Mouse (Mus musculus): Measurements from ENCODE around the gene Arid1b. TPM values are rescaled to one million over a fixed set of nuclear protein-coding genes. Genes with fewer than 3 reads are reported as not detected.

Gene Arid1b
- polyA plus RNA-seq, 1 experiment, result 99.0 TPM

GRCm38 (mm10) chr17:5176315-5176714 is 182.2 kb downstream of the Arid1b start:
- WGBS, result 96% methylated on average over 2 of the region's 2 CpGs
- H3K27me3 ChIP-seq (ENCODE audit: control insufficient read depth, insufficient read depth, low read length), result no peaks in the 10 kb centered on the region
- H3K36me3 ChIP-seq (ENCODE audit: control insufficient read depth, insufficient read depth, low read length), result no peaks in the 10 kb centered on the region
- no peak for TF ChIP-seq CTCF (IDR thresholded peaks at IDR 0.05; ENCODE audit: borderline replicate concordance, control insufficient read depth, extremely low read depth, insufficient read depth, low read length, poor library complexity)
- TF ChIP-seq POLR2A (IDR thresholded peaks at IDR 0.05; ENCODE audit: control insufficient read depth, extremely low read depth, insufficient read depth, low read length, poor library complexity), result no peak
- H3K4me1 ChIP-seq (replicated peaks; ENCODE audit: control insufficient read depth, insufficient read depth, low read length), result peaks cover 33% of the 10 kb centered on the region
- DNase-seq, result no peak
- no peak overlapping the region for H3K4me3 ChIP-seq (ENCODE audit: control insufficient read depth, insufficient read depth, low read length)
- H3K27ac ChIP-seq (ENCODE audit: control insufficient read depth, insufficient read depth, low read length), result no peak overlapping the region

GRCm38 (mm10) chr17:5178534-5178933 is 184.4 kb downstream of the Arid1b start:
- no peak for DNase-seq
- WGBS, result 98% methylated on average over 10 of the region's 10 CpGs
- no peaks in the 10 kb centered on the region for H3K36me3 ChIP-seq (ENCODE audit: control insufficient read depth, insufficient read depth, low read length)
- TF ChIP-seq CTCF (IDR thresholded peaks at IDR 0.05; ENCODE audit: borderline replicate concordance, control insufficient read depth, extremely low read depth, insufficient read depth, low read length, poor library complexity) (no peak), POLR2A (IDR thresholded peaks at IDR 0.05; ENCODE audit: control insufficient read depth, extremely low read depth, insufficient read depth, low read length, poor library complexity) (no peak)
- peaks cover 42% of the 10 kb centered on the region for H3K4me1 ChIP-seq (replicated peaks; ENCODE audit: control insufficient read depth, insufficient read depth, low read length)
- 0 out of 2 replicates have a peak overlapping the region, but pooled peaks have one; percentile 11 for H3K27ac ChIP-seq (ENCODE audit: control insufficient read depth, insufficient read depth, low read length)
- H3K27me3 ChIP-seq (ENCODE audit: control insufficient read depth, insufficient read depth, low read length), result no peaks in the 10 kb centered on the region
- H3K4me3 ChIP-seq (ENCODE audit: control insufficient read depth, insufficient read depth, low read length), result no peak overlapping the region

- Histone ChIP-seq H3K4me3 (ENCODE audit: control insufficient read depth, insufficient read depth, low read length) (no peak overlapping the region), H3K27me3 (ENCODE audit: control insufficient read depth, insufficient read depth, low read length) (no peaks in the 10 kb centered on the region), H3K27ac (ENCODE audit: control insufficient read depth, insufficient read depth, low read length) (peak overlapping the region; percentile 61; the same call in 1 of the 2 replicates), H3K36me3 (ENCODE audit: control insufficient read depth, insufficient read depth, low read length) (no peaks in the 10 kb centered on the region), H3K4me1 (replicated peaks; ENCODE audit: control insufficient read depth, insufficient read depth, low read length) (peaks cover 40% of the 10 kb centered on the region)
- no peak for DNase-seq
- 92% methylated on average over 7 of the region's 7 CpGs for WGBS
- TF ChIP-seq CTCF (IDR thresholded peaks at IDR 0.05; ENCODE audit: borderline replicate concordance, control insufficient read depth, extremely low read depth, insufficient read depth, low read length, poor library complexity) (no peak), POLR2A (IDR thresholded peaks at IDR 0.05; ENCODE audit: control insufficient read depth, extremely low read depth, insufficient read depth, low read length, poor library complexity) (no peak)
Measured at GRCm38 (mm10) chr17:5179004-5179403, 184.9 kb downstream of the Arid1b start.

DNA sequence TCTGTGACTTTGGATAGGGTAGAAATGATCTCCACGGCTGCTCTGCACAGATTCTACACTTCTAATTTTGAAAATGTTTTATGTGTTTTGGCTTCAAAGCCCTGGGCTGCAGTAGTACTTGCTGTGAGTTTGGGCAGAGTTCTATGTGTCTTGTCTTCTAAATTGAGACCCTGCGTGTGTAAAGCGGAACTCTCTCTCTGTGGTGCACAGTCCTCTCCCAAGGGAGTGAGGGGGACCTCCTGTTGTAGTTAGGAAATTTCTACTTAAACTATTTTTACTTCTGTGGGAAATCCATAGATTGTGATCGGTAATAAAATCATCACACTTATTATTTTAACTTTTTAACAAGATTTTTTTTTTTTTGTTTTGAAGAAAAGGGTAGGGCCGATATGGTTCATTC is 185.3 kb downstream of the Arid1b start:
- TF ChIP-seq POLR2A (IDR thresholded peaks at IDR 0.05; ENCODE audit: control insufficient read depth, extremely low read depth, insufficient read depth, low read length, poor library complexity) (no peak), CTCF (IDR thresholded peaks at IDR 0.05; ENCODE audit: borderline replicate concordance, control insufficient read depth, extremely low read depth, insufficient read depth, low read length, poor library complexity) (no peak)
- Histone ChIP-seq H3K4me3 (ENCODE audit: control insufficient read depth, insufficient read depth, low read length) (no peak overlapping the region), H3K4me1 (replicated peaks; ENCODE audit: control insufficient read depth, insufficient read depth, low read length) (peaks cover 39% of the 10 kb centered on the region), H3K36me3 (ENCODE audit: control insufficient read depth, insufficient read depth, low read length) (no peaks in the 10 kb centered on the region), H3K27ac (ENCODE audit: control insufficient read depth, insufficient read depth, low read length) (peak overlapping the region; percentile 61; the same call in 1 of the 2 replicates), H3K27me3 (ENCODE audit: control insufficient read depth, insufficient read depth, low read length) (no peaks in the 10 kb centered on the region)
- DNase-seq, result no peak
- 81% methylated on average over 5 of the region's 5 CpGs for WGBS

- no peak for DNase-seq
- no peaks in the 10 kb centered on the region for H3K36me3 ChIP-seq (ENCODE audit: control insufficient read depth, insufficient read depth, low read length)
- no peaks in the 10 kb centered on the region for H3K27me3 ChIP-seq (ENCODE audit: control insufficient read depth, insufficient read depth, low read length)
- peak overlapping the region; percentile 90 for H3K27ac ChIP-seq (ENCODE audit: control insufficient read depth, insufficient read depth, low read length)
- WGBS, result 85% methylated on average over 4 of the region's 4 CpGs
- TF ChIP-seq CTCF (IDR thresholded peaks at IDR 0.05; ENCODE audit: borderline replicate concordance, control insufficient read depth, extremely low read depth, insufficient read depth, low read length, poor library complexity) (no peak), POLR2A (IDR thresholded peaks at IDR 0.05; ENCODE audit: control insufficient read depth, extremely low read depth, insufficient read depth, low read length, poor library complexity) (no peak)
- H3K4me1 ChIP-seq (replicated peaks; ENCODE audit: control insufficient read depth, insufficient read depth, low read length), result peaks cover 33% of the 10 kb centered on the region
- H3K4me3 ChIP-seq (ENCODE audit: control insufficient read depth, insufficient read depth, low read length), result no peak overlapping the region
Measured at GRCm38 (mm10) chr17:5179925-5180525, 185.9 kb downstream of the Arid1b start.

- no peak for DNase-seq
- Histone ChIP-seq H3K27ac (ENCODE audit: control insufficient read depth, insufficient read depth, low read length) (peak overlapping the region; percentile 90), H3K4me1 (replicated peaks; ENCODE audit: control insufficient read depth, insufficient read depth, low read length) (peaks cover 33% of the 10 kb centered on the region), H3K4me3 (ENCODE audit: control insufficient read depth, insufficient read depth, low read length) (no peak overlapping the region), H3K36me3 (ENCODE audit: control insufficient read depth, insufficient read depth, low read length) (no peaks in the 10 kb centered on the region), H3K27me3 (ENCODE audit: control insufficient read depth, insufficient read depth, low read length) (no peaks in the 10 kb centered on the region)
- TF ChIP-seq POLR2A (IDR thresholded peaks at IDR 0.05; ENCODE audit: control insufficient read depth, extremely low read depth, insufficient read depth, low read length, poor library complexity), result no peak
- TF ChIP-seq CTCF (IDR thresholded peaks at IDR 0.05; ENCODE audit: borderline replicate concordance, control insufficient read depth, extremely low read depth, insufficient read depth, low read length, poor library complexity), result no peak
- 50% methylated on average over 6 of the region's 6 CpGs for WGBS
Measured at GRCm38 (mm10) chr17:5180925-5181324, 186.8 kb downstream of the Arid1b start.
